Mouse (Mus musculus): Measurements from ENCODE around the gene BC030500. TPM values are rescaled to one million over a fixed set of nuclear protein-coding genes. Genes with fewer than 3 reads are reported as not detected.

BC030500 gene
- total RNA-seq (2021) = 10 to 100 TPM in 1 of 2 experiments, 1 to 10 TPM in 1; 8.2 to 12.9 TPM
- long read RNA-seq, experiment 1, partial matches to known transcripts = 1 of 15 reads
- long read RNA-seq, experiment 1, other reads (novel, unspliced or antisense) = 14 of 15 reads
- long read RNA-seq, experiment 2, partial matches to known transcripts = 1 of 13 reads
- long read RNA-seq, experiment 2, other reads (novel, unspliced or antisense) = 12 of 13 reads

DNA sequence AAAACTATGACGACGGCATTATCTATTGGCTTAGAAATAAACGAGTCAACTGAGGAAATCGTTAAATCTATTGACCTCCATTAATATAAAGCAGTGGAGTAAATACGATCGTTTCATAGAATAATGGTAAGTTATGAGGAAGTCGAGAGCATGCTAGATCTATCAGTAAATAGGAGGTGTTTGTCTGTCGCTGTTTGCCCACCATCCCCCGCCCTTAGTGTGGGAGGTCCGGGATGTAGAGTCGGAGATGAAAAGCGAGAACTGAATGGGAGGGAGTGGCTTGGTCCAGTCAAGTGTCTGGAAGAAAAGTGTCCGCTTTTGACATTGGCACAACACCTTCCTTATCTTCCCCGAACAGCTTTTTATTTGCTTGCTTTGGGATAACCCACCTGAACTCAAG, at the start of gene BC030500:
Gene BC030500, plus strand, starts transcription at position 79 of the 400 bp plus-strand sequence.
- intact Hi-C loops (cut with DNase I) = no loop called here
- DNase-seq (ENCODE audit: low spot score in 2 of 2) = peak in 1 of 2 experiments; percentile 6

DNA sequence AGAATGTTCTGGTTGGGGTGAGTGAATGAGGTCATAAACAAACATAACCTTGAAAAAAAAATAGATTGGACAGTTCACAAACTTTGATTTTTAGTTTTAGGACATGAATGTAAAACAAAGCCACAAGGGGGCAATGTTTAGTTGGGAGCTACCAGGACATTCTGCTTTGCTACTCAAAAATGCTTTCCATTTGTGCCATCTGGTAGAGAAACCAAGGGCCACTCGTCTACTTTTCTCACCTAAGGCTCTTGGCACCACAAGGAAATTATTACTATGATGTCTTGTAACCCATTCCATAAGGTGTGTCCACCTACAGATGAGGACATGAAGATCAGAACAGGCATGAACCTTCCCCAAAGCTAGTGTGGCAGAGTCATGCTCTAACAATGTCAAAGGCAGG, 25.1 kb upstream of the BC030500 start:
- no peak for DNase-seq (ENCODE audit: low spot score in 2 of 2)
- intact Hi-C loops (cut with DNase I) = no loop called here

DNA sequence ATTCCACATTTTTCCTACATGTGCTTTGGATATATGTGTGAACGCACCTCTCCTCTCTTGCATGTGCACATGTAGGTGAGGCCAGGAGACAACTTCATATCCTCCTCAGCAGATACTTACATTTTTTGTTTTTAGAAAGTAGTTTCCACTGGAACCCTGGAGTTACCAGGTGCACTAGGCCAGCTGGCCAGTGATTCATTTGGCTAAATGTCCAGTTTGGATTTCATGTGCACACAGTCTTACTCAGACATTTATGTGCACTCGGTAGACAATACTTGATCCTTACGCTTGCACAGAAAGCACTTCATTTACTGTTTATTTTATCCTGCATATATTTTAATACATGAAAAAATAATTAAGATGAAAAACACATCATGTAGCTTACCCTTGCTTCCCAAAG, 21.0 kb upstream of the BC030500 start:
- DNase-seq (ENCODE audit: low spot score in 2 of 2) = no peak
- intact Hi-C loops (cut with DNase I) = no loop called here

DNA sequence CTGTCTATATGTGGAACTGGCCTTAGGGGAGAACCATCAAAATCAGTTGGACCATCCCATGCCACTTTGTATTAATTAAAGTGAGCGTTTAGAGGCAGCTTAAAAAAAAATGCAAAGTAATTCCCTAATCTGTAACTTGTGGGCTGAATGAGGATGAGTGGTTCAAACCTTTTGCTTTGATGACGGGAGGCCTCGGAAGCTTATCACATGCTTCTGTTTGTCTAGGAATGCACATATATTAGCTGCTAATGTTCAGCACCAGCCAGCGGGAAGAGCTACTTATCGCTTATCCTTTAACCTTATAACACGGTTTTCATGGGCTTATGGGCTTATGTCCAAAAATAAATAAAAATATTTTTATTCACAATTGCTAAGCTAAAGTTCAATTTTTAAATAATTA, 15.6 kb upstream of the BC030500 start:
- intact Hi-C loops (cut with DNase I) = no loop called here
- no peak for DNase-seq (ENCODE audit: low spot score in 2 of 2)

DNA sequence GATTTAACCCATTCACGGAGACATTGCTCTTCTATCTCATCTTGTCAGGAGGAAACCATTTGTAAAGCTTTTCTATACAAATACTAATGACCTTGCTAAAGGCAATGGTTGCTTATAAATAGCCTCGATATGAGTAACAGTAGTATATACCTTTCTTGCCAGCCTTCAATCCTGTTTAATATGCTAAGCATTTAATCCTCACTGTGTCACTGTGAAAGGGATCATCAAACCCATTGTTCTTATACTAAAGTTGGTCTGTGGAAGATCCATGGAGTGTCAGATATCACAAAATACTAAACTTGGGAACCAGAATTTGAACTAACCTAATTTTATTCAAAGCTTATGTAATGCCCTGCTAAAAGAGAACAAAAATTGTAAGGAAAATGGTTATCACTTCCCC, 7.1 kb upstream of the BC030500 start:
- intact Hi-C loops (cut with DNase I) = no loop called here
- DNase-seq (ENCODE audit: low spot score in 2 of 2) = no peak

DNA sequence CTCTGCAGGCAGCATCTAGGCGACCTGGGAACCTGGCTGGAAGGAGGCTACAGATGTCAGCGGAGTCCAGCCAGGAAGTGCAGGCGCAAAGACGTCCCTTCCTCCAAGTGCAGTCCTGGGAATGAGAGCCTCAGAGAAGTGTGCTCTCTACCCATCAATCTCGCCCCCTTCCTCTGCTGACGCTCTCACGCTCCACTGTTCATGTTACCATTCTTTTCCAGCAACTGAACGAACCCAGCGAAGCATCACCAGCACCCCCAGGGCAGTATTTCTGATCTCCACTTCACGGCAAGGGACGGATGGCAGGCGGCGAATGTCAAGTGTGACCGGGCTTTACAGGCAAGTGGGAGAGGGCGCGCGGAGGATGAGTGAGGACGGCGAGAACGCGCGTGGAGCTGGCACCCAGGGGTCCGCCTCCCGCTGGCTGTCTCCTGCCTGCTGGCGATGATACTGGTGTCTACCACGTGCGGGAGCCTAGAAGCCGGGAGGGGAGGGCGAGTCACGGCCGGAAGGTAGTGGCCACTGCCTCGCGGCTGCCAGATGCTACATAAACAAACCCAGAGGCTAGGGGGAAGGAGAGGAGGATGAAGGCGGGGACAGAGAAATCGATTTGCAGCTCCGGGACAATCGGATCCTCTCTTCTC, 763 bp downstream of the BC030500 start, which contains the start of gene Galntl6:
Gene Galntl6, minus strand, starts transcription at position 445 of the 644 bp plus-strand sequence.
- intact Hi-C loops (cut with DNase I) = no loop called here

DNA sequence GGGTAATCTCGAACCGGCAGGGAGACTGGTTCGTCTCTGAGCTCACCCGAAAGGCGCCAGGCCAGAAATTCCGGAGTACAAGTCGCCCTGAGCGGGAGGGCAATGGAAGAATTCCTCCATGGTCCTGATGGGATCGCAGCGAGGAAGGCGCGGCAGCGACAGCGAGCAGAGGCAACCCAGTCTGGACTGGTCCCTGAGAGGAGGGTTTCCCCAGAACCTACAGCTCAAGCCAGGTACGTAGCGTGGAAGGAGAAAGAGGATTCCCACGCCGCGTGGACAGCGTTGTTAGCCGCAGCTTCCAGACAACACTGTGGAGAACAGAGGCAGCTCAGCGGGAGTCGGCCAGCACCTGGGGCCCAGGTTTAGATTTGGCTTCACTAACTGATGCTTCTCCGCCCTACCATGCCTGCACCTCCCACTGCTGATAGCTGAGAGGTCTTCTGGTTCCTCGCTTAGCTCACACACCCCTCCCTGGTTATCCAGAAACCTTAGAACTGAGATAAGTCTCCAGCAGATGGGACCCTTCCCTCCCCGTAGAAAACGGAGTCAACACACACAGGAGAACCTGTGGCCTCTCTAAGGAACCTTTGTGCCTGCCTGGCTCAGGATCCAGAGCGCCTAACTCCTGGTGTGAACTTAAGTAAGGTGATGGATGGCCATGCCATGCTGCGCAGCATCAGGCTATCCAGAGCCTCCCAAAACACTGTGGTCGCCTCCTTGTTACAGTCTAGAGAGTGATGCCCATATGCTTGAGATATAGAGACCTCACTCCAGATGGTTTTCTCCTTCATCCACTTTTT, 1.5 kb downstream of the BC030500 start:
- DNase-seq (ENCODE audit: low spot score in 2 of 2) = peak; percentile 12 to 17
- intact Hi-C loops (cut with DNase I) = no loop called here

More for the DNA sequence above, 763 bp downstream of the BC030500 start, which contains the start of gene Galntl6:
- DNase-seq (ENCODE audit: low spot score in 2 of 2) = peak; percentile 28 to 54

DNA sequence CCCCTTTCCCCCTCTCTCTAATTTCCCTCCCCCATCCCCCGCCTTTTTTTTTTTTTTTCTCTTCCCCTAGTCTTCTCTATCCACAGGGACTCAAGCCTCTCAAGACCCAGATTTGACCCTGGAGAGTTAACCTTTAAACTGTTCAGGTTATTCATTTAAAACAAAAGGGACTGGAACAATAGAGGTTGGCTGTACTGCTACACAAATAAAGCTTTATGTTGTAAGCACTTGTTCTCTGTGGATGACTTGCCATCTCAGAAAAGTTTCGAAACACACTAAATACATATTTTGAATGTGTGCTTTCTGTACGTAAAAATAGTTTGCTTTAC, 2.0 kb downstream of the BC030500 start:
- no peak for DNase-seq (ENCODE audit: low spot score in 2 of 2)
- intact Hi-C loops (cut with DNase I) = no loop called here

DNA sequence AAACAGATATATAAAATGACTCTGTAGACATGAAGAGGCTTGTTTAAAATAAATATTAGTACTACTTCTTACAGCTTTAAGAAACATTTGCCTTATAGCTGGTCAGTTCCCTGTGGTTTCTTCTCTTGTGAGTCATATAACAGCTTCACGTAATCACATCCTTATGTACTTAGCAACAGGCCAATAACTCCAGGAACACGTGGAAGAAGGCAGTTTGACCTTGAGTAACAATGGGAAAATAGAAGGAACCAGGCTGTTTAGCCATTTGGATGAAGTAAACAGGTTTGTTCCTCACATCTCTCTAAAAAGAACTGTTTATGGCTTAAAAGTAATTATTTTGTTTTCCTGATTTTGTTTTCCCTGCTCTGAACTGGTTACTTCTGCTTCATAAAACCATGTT, 3.6 kb downstream of the BC030500 start:
- intact Hi-C loops (cut with DNase I) = no loop called here
- DNase-seq (ENCODE audit: low spot score in 2 of 2) = no peak

DNA sequence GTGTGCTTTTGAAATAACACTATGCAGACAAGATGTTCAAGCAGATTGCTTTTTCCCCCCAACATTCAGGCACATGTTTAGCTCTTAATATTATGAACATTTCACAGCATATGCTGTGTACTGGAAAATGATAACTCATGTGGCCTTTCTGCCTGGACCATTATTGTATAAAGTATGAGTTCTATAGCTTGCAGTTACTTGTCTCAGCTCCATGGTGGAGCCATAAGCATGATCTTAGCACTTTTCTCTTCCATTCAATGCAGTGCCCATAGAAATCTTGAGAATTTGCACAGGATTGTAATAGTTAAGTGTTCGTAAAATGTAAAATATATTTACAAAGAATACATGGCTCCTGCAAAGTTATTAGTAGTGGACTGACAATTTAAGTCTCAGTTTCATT, 19.5 kb downstream of the BC030500 start:
- peak in 1 of 2 experiments; percentile 14 for DNase-seq (ENCODE audit: low spot score in 2 of 2)
- intact Hi-C loops (cut with DNase I) = no loop called here

DNA sequence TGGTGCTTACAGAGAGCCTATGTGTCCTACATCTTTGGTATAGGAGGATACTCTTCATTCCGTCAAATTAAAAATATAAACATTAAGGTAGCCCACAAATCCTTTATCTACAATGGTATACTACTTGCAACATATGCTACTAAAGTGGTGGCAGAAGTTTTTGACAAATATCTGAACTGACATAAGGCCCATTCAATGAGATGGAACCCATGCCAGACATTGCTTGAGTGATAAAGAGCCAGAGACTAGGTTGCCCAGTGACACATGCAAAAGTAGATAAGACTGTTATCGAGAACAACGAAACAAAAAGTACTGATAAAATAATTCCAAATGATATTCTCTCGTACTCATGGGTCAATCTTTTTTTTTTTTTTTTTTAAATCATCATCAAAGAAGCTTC, 32.2 kb downstream of the BC030500 start:
- intact Hi-C loops (cut with DNase I) = no loop called here
- DNase-seq (ENCODE audit: low spot score in 2 of 2) = no peak

DNA sequence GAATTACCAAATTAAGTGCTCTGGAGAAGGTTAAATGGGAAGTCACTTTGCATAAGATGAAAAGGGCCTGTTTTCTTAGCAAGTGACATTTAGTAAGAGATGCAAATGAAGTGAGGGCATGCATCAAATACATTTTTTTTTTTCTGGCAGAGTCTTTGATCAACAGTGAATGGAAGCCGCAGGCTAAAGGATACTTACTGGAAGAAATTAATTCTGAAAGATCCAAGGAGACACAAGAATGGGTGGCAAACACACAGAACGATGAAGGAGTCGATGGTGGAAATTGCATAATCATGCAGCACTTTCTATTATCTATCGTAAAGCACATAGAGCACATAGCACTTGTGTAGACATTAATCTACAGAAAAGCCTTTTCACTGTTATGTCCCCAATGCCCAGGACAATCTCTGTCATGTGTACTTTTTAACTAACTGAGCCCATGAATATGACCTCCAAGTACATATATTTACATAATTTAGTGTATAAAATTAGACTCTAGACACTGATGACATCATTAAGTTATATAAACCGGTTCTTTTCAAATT, 45.7 kb downstream of the BC030500 start:
- no peak for DNase-seq (ENCODE audit: low spot score in 2 of 2)
- intact Hi-C loops (cut with DNase I) = no loop called here

Other genes with a start within 250 kb of the BC030500 start
- 10 to 100 TPM; 41.2 to 42.4 TPM for gene Galntl6, start 885 bp downstream of the BC030500 start, total RNA-seq (2021)